Mouse (Mus musculus) midbrain, embryonic 14.5 days (tissue): ENCODE data around the gene Lrpprc. TPM values are rescaled to one million over a fixed set of nuclear protein-coding genes. Genes with fewer than 3 reads are reported as not detected.

Experiments used
- ATAC-seq: fragments of 200-750 bp; cut with Nextera tagmentation; 2 replicates; pipeline ENCODE4 v1.8.0; 2017; ENCODE audit warnings: moderate number of reproducible peaks, moderate library complexity; ENCODE audit not compliant: low FRiP score, low TSS enrichment
- DNase-seq: peaks from one replicate; pipeline ENCODE4 v3.0.0-alpha.2; 2015
- H3K27ac ChIP-seq: fragments of 300-500 bp; sonication (generic); replicated peaks from 2 replicates; pipeline ENCODE4 v1.5.1; 2014; ENCODE audit warnings: mild to moderate bottlenecking, low read depth, low read length, moderate library complexity
- H3K27me3 ChIP-seq: fragments of 300-500 bp; sonication (generic); 2 replicates; pipeline ENCODE4 v1.6.1; 2014; ENCODE audit warnings: low read length, control low read depth, mixed read lengths; ENCODE audit not compliant: control insufficient read depth, insufficient read depth
- H3K36me3 ChIP-seq: fragments of 300-500 bp; sonication (generic); 2 replicates; pipeline ENCODE4 v1.6.1; 2014; ENCODE audit warnings: low read length, control low read depth; ENCODE audit not compliant: control insufficient read depth, insufficient read depth
- H3K4me1 ChIP-seq: fragments of 300-500 bp; sonication (generic); 2 replicates; pipeline ENCODE4 v1.6.1; 2014; ENCODE audit warnings: mild to moderate bottlenecking, antibody characterized with exemption, low read length, control low read depth; ENCODE audit not compliant: control insufficient read depth, insufficient read depth
- H3K4me2 ChIP-seq: fragments of 300-500 bp; sonication (generic); 2 replicates; pipeline ENCODE4 v1.6.1; 2014; ENCODE audit warnings: mild to moderate bottlenecking, low read length, moderate library complexity
- H3K4me3 ChIP-seq: fragments of 300-500 bp; sonication (generic); replicated peaks from 2 replicates; pipeline ENCODE4 v1.5.1; 2014; ENCODE audit warnings: low read depth, low read length
- H3K9ac ChIP-seq: fragments of 300-500 bp; sonication (generic); replicated peaks from 2 replicates; pipeline ENCODE4 v1.6.1; 2014; ENCODE audit warnings: mild to moderate bottlenecking, low read length, moderate library complexity
- H3K9me3 ChIP-seq: fragments of 300-500 bp; sonication (generic); 2 replicates; pipeline ENCODE4 v1.6.1; 2016; ENCODE audit warnings: low read length, control low read depth, mixed read lengths; ENCODE audit not compliant: control insufficient read depth
- WGBS: fragments of 180-500 bp; shearing (Covaris S2); extraction: QIAGEN DNeasy Blood & Tissue Kit; methylation state at CpG from one replicate; pipeline ENCODE4 v1.1.7; 2014; 5-methylcytosine and 5-hydroxymethylcytosine counted together
- polyA plus RNA-seq: library from polyadenylated mRNA; unstranded; fragments of >200 nt; fragmentation: Nextera tagmentation; extraction: Ambion mirVana; gene quantifications from 2 replicates; pipeline ENCODE4 v1.2.1, GENCODE M21; 2014

Lrpprc gene
- polyA plus RNA-seq, 1 experiment from 2014 or later: 51.4 TPM

- Histone ChIP-seq H3K9me3 (no peaks in the 10 kb centered on the region), H3K4me3 (no peak overlapping the region), H3K36me3 (peaks cover 16% of the 10 kb centered on the region), H3K4me2 (no peak overlapping the region), H3K27me3 (no peaks in the 10 kb centered on the region), H3K4me1 (no peaks in the 10 kb centered on the region), H3K9ac (no peak overlapping the region), H3K27ac (no peak overlapping the region)
- DNase-seq: no peak
- no peak for ATAC-seq
- WGBS: 99% methylated on average over 6 of the region's 6 CpGs
Measured at GRCm38 (mm10) chr17:84780321-84780720, 10.3 kb downstream of the Lrpprc start.

GRCm38 (mm10) chr17:84778477-84778978 is 12.1 kb downstream of the Lrpprc start:
- H3K4me1 ChIP-seq: no peaks in the 10 kb centered on the region
- no peak overlapping the region for H3K4me3 ChIP-seq
- peaks cover 17% of the 10 kb centered on the region for H3K36me3 ChIP-seq
- H3K27ac ChIP-seq: no peak overlapping the region
- H3K27me3 ChIP-seq: no peaks in the 10 kb centered on the region
- H3K4me2 ChIP-seq: no peak overlapping the region
- 90% methylated on average over 7 of the region's 7 CpGs for WGBS
- ATAC-seq (no peak), DNase-seq (no peak)
- H3K9me3 ChIP-seq: no peaks in the 10 kb centered on the region
- H3K9ac ChIP-seq: no peak overlapping the region

GRCm38 (mm10) chr17:84776362-84777000 is 14.1 kb downstream of the Lrpprc start:
- Histone ChIP-seq H3K9ac (no peak overlapping the region), H3K27ac (no peak overlapping the region), H3K4me3 (no peak overlapping the region), H3K4me2 (no peak overlapping the region), H3K9me3 (no peaks in the 10 kb centered on the region), H3K4me1 (no peaks in the 10 kb centered on the region), H3K36me3 (peaks cover 23% of the 10 kb centered on the region), H3K27me3 (no peaks in the 10 kb centered on the region)
- DNase-seq (no peak), ATAC-seq (no peak)
- WGBS: 93% methylated on average over 16 of the region's 16 CpGs

- ATAC-seq (no peak), DNase-seq (no peak)
- no peak overlapping the region for H3K27ac ChIP-seq
- WGBS: 96% methylated on average over 10 of the region's 10 CpGs
- H3K4me2 ChIP-seq: no peak overlapping the region
- H3K4me1 ChIP-seq: no peaks in the 10 kb centered on the region
- peaks cover 32% of the 10 kb centered on the region for H3K36me3 ChIP-seq
- H3K27me3 ChIP-seq: no peaks in the 10 kb centered on the region
- no peak overlapping the region for H3K4me3 ChIP-seq
- no peak overlapping the region for H3K9ac ChIP-seq
- H3K9me3 ChIP-seq: no peaks in the 10 kb centered on the region
Measured at GRCm38 (mm10) chr17:84775291-84775690, 15.3 kb downstream of the Lrpprc start.

GRCm38 (mm10) chr17:84771882-84772281 is 18.7 kb downstream of the Lrpprc start:
- WGBS: 96% methylated on average over 9 of the region's 9 CpGs
- Histone ChIP-seq H3K4me1 (no peaks in the 10 kb centered on the region), H3K27ac (no peak overlapping the region), H3K4me2 (no peak overlapping the region), H3K27me3 (no peaks in the 10 kb centered on the region), H3K4me3 (no peak overlapping the region), H3K9me3 (no peaks in the 10 kb centered on the region), H3K9ac (no peak overlapping the region), H3K36me3 (peaks cover 61% of the 10 kb centered on the region)
- ATAC-seq: no peak
- DNase-seq: no peak

GRCm38 (mm10) chr17:84758971-84759370 is 31.6 kb downstream of the Lrpprc start:
- Histone ChIP-seq H3K4me3 (no peak overlapping the region), H3K9ac (no peak overlapping the region), H3K4me2 (no peak overlapping the region), H3K4me1 (no peaks in the 10 kb centered on the region), H3K9me3 (no peaks in the 10 kb centered on the region), H3K36me3 (peaks cover 16% of the 10 kb centered on the region), H3K27ac (no peak overlapping the region), H3K27me3 (no peaks in the 10 kb centered on the region)
- WGBS: 85% methylated on average over 8 of the region's 8 CpGs
- DNase-seq (no peak), ATAC-seq (no peak)

- no peaks in the 10 kb centered on the region for H3K9me3 ChIP-seq
- no peak overlapping the region for H3K4me2 ChIP-seq
- 16% methylated on average over 10 of the region's 10 CpGs for WGBS
- H3K27ac ChIP-seq: no peak overlapping the region
- no peaks in the 10 kb centered on the region for H3K27me3 ChIP-seq
- no peak for ATAC-seq
- H3K4me3 ChIP-seq: no peak overlapping the region
- H3K4me1 ChIP-seq: no peaks in the 10 kb centered on the region
- H3K9ac ChIP-seq: no peak overlapping the region
- DNase-seq: no peak
- peaks cover 12% of the 10 kb centered on the region for H3K36me3 ChIP-seq
Measured at GRCm38 (mm10) chr17:84758374-84758773, 32.2 kb downstream of the Lrpprc start.

- ATAC-seq: no peak
- 73% methylated on average over 2 of the region's 2 CpGs for WGBS
- Histone ChIP-seq H3K9ac (no peak overlapping the region), H3K9me3 (no peaks in the 10 kb centered on the region), H3K36me3 (peaks cover under 1% of the 10 kb centered on the region; the same call in 1 of the 2 replicates), H3K27me3 (no peaks in the 10 kb centered on the region), H3K4me3 (no peak overlapping the region), H3K27ac (no peak overlapping the region), H3K4me2 (no peak overlapping the region), H3K4me1 (peaks cover 12% of the 10 kb centered on the region)
- DNase-seq: peak; percentile 74
Measured at GRCm38 (mm10) chr17:84756090-84756489, 34.5 kb downstream of the Lrpprc start.

GRCm38 (mm10) chr17:84753489-84753888 is 37.1 kb downstream of the Lrpprc start:
- WGBS: 53% methylated on average over 5 of the region's 5 CpGs
- H3K27ac ChIP-seq: peak overlapping the region; percentile 14; the same call in 1 of the 2 replicates
- H3K36me3 ChIP-seq: peaks cover 3% of the 10 kb centered on the region; the same call in 1 of the 2 replicates
- H3K4me1 ChIP-seq: peaks cover 21% of the 10 kb centered on the region
- ATAC-seq: no peak
- H3K9ac ChIP-seq: no peak overlapping the region
- no peak overlapping the region for H3K4me2 ChIP-seq
- DNase-seq: no peak
- H3K27me3 ChIP-seq: no peaks in the 10 kb centered on the region
- no peak overlapping the region for H3K4me3 ChIP-seq
- H3K9me3 ChIP-seq: no peaks in the 10 kb centered on the region
